Mouse (Mus musculus) urinary bladder, adult 2 months (tissue): Measurements from ENCODE around the gene Rad1. TPM values are rescaled to one million over a fixed set of nuclear protein-coding genes. Genes with fewer than 3 reads are reported as not detected.
"Not testable (repeated sequence)": the region's sequence is repeated elsewhere in the genome, so short reads cannot be mapped to it uniquely, and the experiment has no call there.

Experiments
- DNase-seq: peaks from one replicate; pipeline ENCODE4 v3.0.0; 2022; ENCODE audit warnings: low spot score
- polyA plus RNA-seq: library from polyadenylated mRNA; depleted of rRNA; stranded (reverse); fragments of >200 nt; gene quantifications from 2 replicates; pipeline ENCODE4 v1.2.3, GENCODE M21; 2012; rRNA removed

Rad1 gene
- polyA plus RNA-seq, 1 experiment: 20.9 TPM

DNA sequence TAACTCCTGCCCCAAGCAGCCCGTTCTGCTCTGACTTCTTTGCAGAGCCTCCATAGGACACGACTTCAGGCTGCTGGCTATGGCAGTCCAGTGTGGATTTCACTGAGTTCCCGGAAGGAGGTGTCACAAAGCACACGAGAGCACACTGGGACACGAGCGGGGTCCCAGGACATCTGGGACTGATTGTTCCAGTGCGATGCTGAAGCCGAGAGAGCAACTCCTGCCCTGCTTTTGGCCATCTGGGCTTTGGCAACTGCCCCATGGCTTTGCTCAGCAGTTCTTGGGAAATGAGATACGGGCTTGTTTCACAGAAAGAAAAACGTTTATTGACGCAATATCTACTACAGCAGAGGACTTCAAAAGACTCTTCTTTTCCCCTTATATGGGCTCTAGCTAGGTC is 20.3 kb downstream of the Rad1 start:
- no peak for DNase-seq

DNA sequence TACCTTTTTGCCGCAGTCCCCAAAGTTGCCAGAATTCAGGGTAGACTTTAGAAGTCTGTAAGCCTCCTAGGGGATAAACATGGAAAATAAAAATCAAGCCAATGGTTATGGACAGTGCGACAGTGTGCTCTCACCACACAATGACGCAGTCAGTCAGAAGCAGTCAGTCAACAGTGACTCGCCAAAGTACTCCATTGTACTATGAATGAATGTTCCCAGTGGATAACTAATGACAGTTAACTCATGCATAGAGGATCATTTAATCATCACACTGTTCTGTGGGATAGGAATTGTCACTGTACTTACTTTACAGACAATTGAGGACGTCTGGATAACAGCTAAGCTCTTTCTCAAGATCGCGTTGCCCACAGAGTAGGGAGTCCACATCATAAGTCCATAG is 29.3 kb downstream of the Rad1 start:
- DNase-seq: no peak

DNA sequence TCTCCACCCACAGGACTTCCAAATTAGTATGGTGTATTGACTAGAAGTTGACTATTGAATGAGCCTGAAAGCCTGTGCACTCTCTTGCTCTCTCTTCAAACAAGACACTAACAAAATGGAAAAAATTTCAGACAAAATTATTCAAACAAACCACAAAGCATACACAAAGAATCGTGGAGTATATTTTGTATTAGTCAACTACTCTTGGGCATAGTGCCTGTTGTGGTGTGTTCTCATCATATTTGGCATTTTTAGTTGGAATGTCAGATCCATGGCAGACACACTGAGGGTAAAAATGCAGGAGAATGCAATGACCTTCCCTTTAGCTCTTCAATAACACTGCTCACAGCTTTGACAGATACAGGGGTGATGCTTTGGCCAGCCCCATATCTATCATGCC is 40.1 kb downstream of the Rad1 start:
- no peak for DNase-seq

DNA sequence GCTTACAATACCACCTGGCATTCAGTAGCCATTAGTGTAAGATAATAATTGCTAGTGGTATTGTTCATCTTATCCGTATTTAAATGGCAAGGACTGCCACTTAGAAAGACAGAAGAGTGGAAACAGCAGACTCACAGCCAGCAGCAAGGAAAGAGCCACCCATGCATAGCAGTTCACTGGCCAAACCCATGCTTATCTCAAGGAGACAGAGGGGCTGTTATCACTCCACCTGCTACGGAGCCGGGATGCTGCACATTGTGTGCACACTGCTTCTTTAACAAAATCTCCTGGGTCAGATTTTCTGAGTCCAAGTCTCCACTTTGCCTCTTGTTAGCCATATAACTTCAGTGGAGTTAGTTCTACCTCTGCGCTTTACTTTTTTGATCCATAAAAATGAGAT is 45.5 kb downstream of the Rad1 start:
- DNase-seq: no peak

DNA sequence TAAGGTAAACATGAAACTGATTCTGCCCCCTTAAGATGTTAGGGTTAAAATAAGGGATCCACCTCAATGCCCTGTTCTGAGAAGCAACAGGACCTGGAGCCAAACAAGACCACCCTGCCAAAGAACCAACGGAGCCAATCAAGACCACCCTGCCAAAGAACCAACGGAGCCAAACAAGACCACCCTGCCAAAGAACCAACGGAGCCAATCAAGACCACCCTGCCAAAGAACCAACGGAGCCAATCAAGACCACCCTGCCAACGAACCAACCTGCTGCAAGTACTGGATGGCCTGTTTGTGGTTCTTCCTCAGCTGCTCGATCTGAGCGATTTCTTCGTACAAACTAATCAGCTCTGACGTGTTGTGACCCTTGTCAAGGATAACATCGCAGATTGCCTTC is 47.5 kb downstream of the Rad1 start:
- not testable (repeated sequence) for DNase-seq

DNA sequence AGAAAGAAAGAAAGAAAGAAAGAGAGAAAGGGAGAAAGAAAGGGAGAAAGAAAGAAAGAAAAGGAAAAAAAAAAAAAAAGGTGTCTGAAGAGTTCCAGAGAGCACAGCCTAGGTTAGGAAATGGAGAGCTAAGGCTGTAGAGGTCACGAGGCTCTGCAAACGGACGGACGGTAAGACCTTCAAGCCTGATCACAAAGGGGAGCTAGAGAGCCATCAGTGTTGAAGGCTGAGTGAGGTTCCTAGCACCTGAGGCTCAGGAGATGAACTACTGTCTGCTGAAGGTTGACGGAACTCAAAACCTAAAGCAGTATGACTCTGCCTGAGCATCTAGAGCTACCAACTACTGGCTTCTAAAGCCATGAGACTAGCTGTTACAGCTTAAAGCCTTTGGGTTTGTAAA is 48.8 kb downstream of the Rad1 start:
- no peak for DNase-seq

DNA sequence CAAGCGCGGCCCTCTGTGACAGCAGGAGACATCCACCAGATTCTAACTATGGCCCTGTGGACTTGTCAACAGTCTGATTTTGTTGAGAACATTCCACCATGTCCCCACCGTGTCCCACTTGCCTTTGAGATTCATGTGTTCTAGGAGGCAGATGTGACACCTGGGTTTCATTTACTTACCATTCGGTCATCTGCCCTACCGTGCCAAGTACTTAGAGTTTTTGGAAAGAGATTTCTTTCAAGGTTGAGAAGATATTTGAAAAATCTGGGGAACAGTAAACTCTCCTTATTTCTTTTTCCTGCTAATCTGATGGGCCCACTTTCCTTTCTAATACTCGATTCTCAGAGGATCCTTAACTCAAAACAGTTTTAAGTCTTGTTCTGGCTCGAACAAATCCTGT is 50.2 kb downstream of the Rad1 start:
- no peak for DNase-seq

DNA sequence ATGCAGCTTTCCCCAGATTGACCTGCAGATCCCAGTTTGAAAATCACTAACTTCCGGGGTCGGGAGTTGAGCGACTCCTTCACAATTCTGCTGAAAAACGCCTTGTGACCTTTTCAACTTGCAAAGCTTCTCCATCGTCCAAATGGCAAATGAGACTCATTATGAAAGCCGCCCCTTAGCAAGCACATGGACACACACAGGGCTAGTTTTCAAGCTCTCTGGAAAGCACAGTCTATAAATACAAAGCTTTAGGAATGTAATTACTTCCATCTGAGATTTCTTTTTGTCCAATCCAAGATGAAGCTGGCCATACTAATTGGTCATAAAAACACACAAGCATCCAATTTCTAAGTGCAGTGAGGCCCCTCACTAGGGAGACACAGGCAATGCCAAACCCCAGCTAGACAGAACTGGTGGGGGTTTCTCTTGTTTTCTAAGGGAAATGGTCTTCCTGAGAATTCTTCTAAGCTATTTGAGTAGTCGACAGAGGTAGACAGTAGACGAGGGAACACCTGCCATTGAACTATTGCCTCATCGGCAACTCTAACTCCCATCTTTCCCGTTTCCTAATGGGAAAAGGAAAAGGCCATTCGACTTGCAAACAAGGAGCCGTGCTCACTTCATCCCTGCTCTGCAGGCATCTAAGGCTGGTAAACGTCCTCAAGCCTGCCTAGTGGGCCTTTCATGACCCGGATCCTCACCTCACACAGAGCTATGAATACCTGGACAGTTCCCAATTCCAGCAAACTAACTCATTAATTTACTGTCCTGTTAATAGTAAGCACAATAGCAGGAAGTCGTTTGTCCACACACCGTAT is 54.7 kb downstream of the Rad1 start:
- no peak for DNase-seq

Other genes with a start within 250 kb of the Rad1 start
- gene Gm21973, start 160.6 kb upstream of the Rad1 start, polyA plus RNA-seq: not detected in 2 replicates
- not detected in 2 replicates for gene Agxt2, start 127.5 kb upstream of the Rad1 start, polyA plus RNA-seq
- 9.6 and 13.2 TPM in 2 replicates for gene Dnajc21, start 15.5 kb upstream of the Rad1 start, polyA plus RNA-seq
- 22.9 and 24.6 TPM in 2 replicates for gene Brix1, start 71 bp upstream of the Rad1 start, polyA plus RNA-seq
- 0.26 and 0.34 TPM in 2 replicates for gene Ttc23l, start 72.7 kb downstream of the Rad1 start, polyA plus RNA-seq
- gene Rai14, start 228.6 kb downstream of the Rad1 start, polyA plus RNA-seq: 20.0 and 28.6 TPM in 2 replicates